ENCODE assay signal across 8 mouse cellular contexts in the genomic region with DNA sequence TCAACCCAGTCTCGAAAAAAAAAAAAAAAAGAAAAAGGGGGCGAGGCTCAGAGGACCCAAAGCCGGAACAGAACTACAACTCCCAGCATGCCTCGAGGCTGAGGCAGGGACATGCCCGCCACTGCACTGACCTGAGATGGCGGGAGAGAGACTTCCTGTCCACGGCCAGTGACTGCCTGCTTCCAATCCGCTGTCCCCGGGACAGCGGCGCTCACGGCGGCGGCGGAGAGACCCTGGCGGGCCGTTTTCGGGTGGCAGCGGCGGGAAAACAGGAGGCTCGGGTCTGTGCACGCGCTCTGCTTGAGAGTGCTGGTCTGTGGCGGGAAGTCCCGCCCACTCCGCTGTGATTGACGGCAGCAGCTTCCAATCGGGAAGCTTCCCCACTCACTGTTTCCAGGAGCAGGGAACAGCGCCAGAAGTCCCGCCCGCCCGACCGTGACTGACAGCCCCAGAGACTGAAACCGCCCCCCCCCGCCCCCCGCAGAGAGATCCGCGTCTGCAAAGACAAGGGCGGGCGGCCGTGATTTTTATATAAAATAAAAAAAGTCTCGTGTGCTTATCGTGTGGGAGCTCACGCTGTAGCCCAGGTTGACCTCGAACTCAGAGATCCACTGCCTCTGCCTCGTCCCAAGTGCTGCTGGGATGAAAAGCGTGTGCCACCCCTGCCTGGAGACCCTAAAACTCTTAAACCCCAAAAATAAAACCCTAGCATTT. TPM values are rescaled to one million over a fixed set of nuclear protein-coding genes. Genes with fewer than 3 reads are reported as not detected.
A peak's percentile ranks its signal among the peaks of the same experiment; 100 is the strongest.
DNase-seq lines count a peak whose midpoint lies in the region; ATAC-seq and TF ChIP-seq lines count a peak whose summit lies in the region.

No protein-coding gene starts in this region.

- H3K9me3 ChIP-seq in embryonic facial prominence, embryonic 15.5 days (replicated peaks): no peaks in the 10 kb centered on the region
- no peaks in the 10 kb centered on the region for H3K9me3 ChIP-seq in limb, embryonic 14.5 days (ENCODE audit: control insufficient read depth, low read length)
- H3K9me3 ChIP-seq in midbrain, postnatal 0 days (ENCODE audit: low read length): no peaks in the 10 kb centered on the region

- no peaks in the 10 kb centered on the region for H3K27me3 ChIP-seq in embryonic facial prominence, embryonic 15.5 days
- no peaks in the 10 kb centered on the region for H3K27me3 ChIP-seq in limb, embryonic 14.5 days (ENCODE audit: control insufficient read depth, insufficient read depth, low read length)
- H3K27me3 ChIP-seq in midbrain, postnatal 0 days (ENCODE audit: insufficient read depth, low read length): no peaks in the 10 kb centered on the region

- peak overlapping the region; percentile 98 for H3K9ac ChIP-seq in embryonic facial prominence, embryonic 15.5 days
- peak overlapping the region; percentile 85 for H3K9ac ChIP-seq in limb, embryonic 14.5 days (ENCODE audit: low read depth, low read length, severe bottlenecking)
- H3K9ac ChIP-seq in midbrain, postnatal 0 days (replicated peaks; ENCODE audit: low read length, poor library complexity, severe bottlenecking): peak overlapping the region; percentile 75

- H3K4me2 ChIP-seq in embryonic facial prominence, embryonic 15.5 days (replicated peaks): peak overlapping the region; percentile 59
- peak overlapping the region; percentile 58 for H3K4me2 ChIP-seq in limb, embryonic 14.5 days (replicated peaks; ENCODE audit: low read depth, low read length, severe bottlenecking)
- H3K4me2 ChIP-seq in midbrain, postnatal 0 days (ENCODE audit: low read depth, low read length, poor library complexity, severe bottlenecking): peak overlapping the region; percentile 48

- no peaks in the 10 kb centered on the region; the same call in 1 of the 2 replicates for H3K4me1 ChIP-seq in bone marrow, adult 2 months (ENCODE audit: control insufficient read depth, insufficient read depth, low read length)
- no peaks in the 10 kb centered on the region; the same call in 1 of the 2 replicates for H3K4me1 ChIP-seq in embryonic facial prominence, embryonic 15.5 days
- H3K4me1 ChIP-seq in limb, embryonic 14.5 days (ENCODE audit: control insufficient read depth, insufficient read depth, low read length): no peaks in the 10 kb centered on the region
- H3K4me1 ChIP-seq in midbrain, postnatal 0 days (ENCODE audit: insufficient read depth, low read length): no peaks in the 10 kb centered on the region

- peak; percentile 99 for ATAC-seq in embryonic facial prominence, embryonic 15.5 days (ENCODE audit: insufficient number of reproducible peaks, low FRiP score, low TSS enrichment, low read depth)
- ATAC-seq in limb, embryonic 14.5 days (ENCODE audit: low FRiP score, low read depth): peak; percentile 99
- peak; percentile 99 for ATAC-seq in midbrain, postnatal 0 days (ENCODE audit: low FRiP score)

- TF ChIP-seq CTCF in bone marrow, adult 2 months (IDR thresholded peaks at IDR 0.05; ENCODE audit: control insufficient read depth, insufficient read depth, low read length): no peak
- TF ChIP-seq CTCF in midbrain, postnatal 0 days (IDR thresholded peaks at IDR 0.05): peak; percentile 20; the same call in 1 of the 2 replicates

- WGBS in bone marrow, adult 2 months: under 1% methylated on average over 46 of the region's 47 CpGs
- WGBS in embryonic facial prominence, embryonic 15.5 days: under 1% methylated on average over 46 of the region's 47 CpGs
- under 1% methylated on average over 44 of the region's 47 CpGs for WGBS in limb, embryonic 14.5 days
- WGBS in midbrain, postnatal 0 days: under 1% methylated on average over 42 of the region's 47 CpGs

- peak overlapping the region; percentile 95 for H3K27ac ChIP-seq in bone marrow, adult 2 months (ENCODE audit: control insufficient read depth, insufficient read depth, low read depth, low read length, poor library complexity)
- peak overlapping the region; percentile 98 for H3K27ac ChIP-seq in embryonic facial prominence, embryonic 15.5 days (replicated peaks)
- peak overlapping the region; percentile 90 for H3K27ac ChIP-seq in limb, embryonic 14.5 days (replicated peaks; ENCODE audit: low read depth, low read length)
- H3K27ac ChIP-seq in midbrain, postnatal 0 days (ENCODE audit: low read depth, low read length): peak overlapping the region; percentile 93

- peak; percentile 55; the same call in 1 of the 2 replicates for TF ChIP-seq POLR2A in bone marrow, adult 2 months (IDR thresholded peaks at IDR 0.05; ENCODE audit: borderline replicate concordance, control insufficient read depth, low read depth, low read length)
- peak; percentile 64; the same call in 1 of the 2 replicates for TF ChIP-seq POLR2A in limb, embryonic 14.5 days (IDR thresholded peaks at IDR 0.05; ENCODE audit: borderline replicate concordance, extremely low read depth, insufficient read depth, insufficient read length)

- peak; percentile 96 for DNase-seq in 416B (ENCODE audit: low read depth)
- peak; percentile 97 for DNase-seq in heart, adult 8-10 months (ENCODE audit: low spot score)
- peak; percentile 98 for DNase-seq in kidney, adult 9 months
- DNase-seq in limb, embryonic 14.5 days (ENCODE audit: low spot score): peak; percentile 97
- peak; percentile 97 for DNase-seq in midbrain, postnatal 0 days (ENCODE audit: low spot score)
- DNase-seq in spleen, postnatal 14 days (ENCODE audit: low spot score in 2 of 2): peak; percentile 97 to 99

- H3K4me3 ChIP-seq in bone marrow, adult 2 months (replicated peaks; ENCODE audit: control insufficient read depth, low read depth, low read length): peak overlapping the region; percentile 79
- H3K4me3 ChIP-seq in embryonic facial prominence, embryonic 15.5 days (replicated peaks): peak overlapping the region; percentile 96
- H3K4me3 ChIP-seq in limb, embryonic 14.5 days (replicated peaks; ENCODE audit: low read length): peak overlapping the region; percentile 57
- peak overlapping the region; percentile 68 for H3K4me3 ChIP-seq in midbrain, postnatal 0 days (ENCODE audit: low read depth, low read length)

- no peaks in the 10 kb centered on the region for H3K36me3 ChIP-seq in embryonic facial prominence, embryonic 15.5 days
- H3K36me3 ChIP-seq in limb, embryonic 14.5 days (ENCODE audit: control insufficient read depth, insufficient read depth, low read length): no peaks in the 10 kb centered on the region
- H3K36me3 ChIP-seq in midbrain, postnatal 0 days (ENCODE audit: insufficient read depth, low read length): no peaks in the 10 kb centered on the region

RNA-seq across cellular contexts. Expression of gene Pum2, which starts 33.1 kb away (rescaled TPM):
- 26.8 and 34.7 TPM in 2 replicates for polyA plus RNA-seq in bone marrow, adult 2 months (2011; ENCODE audit: insufficient read depth, insufficient read length, low replicate concordance, missing spikeins)
- 39.2 and 41.0 TPM in 2 replicates for polyA plus RNA-seq in embryonic facial prominence, embryonic 15.5 days (2015; fragmentation: Nextera tagmentation; extraction: Ambion mirVana)
- total RNA-seq in heart, adult 8-10 months (2022): 100 to 1,000 TPM; 122 to 130 (median 125) TPM
- 64.3 and 76.1 TPM in 2 replicates for polyA plus RNA-seq in limb, embryonic 14.5 days (2012; rRNA removed)
- 57.5 and 64.9 TPM in 2 replicates for polyA plus RNA-seq in limb, embryonic 14.5 days (2014; fragmentation: Nextera tagmentation; extraction: Ambion mirVana)
- total RNA-seq in midbrain, postnatal 0 days (2014; rRNA removed): 117 and 123 TPM in 2 replicates
- 35.2 and 35.3 TPM in 2 replicates for polyA plus RNA-seq in midbrain, postnatal 0 days (2015; fragmentation: Nextera tagmentation; extraction: Ambion mirVana)

RNA-seq across cellular contexts. Expression of gene Slc7a15, which starts 42.0 kb away (rescaled TPM):
- not detected in 2 replicates for polyA plus RNA-seq in bone marrow, adult 2 months (2011; ENCODE audit: insufficient read depth, insufficient read length, low replicate concordance, missing spikeins)
- polyA plus RNA-seq in embryonic facial prominence, embryonic 15.5 days (2015; fragmentation: Nextera tagmentation; extraction: Ambion mirVana): not detected in 2 replicates
- total RNA-seq in heart, adult 8-10 months (2022): not detected
- not detected in 2 replicates for polyA plus RNA-seq in limb, embryonic 14.5 days (2012; rRNA removed)
- polyA plus RNA-seq in limb, embryonic 14.5 days (2014; fragmentation: Nextera tagmentation; extraction: Ambion mirVana): not detected in 2 replicates
- total RNA-seq in midbrain, postnatal 0 days (2014; rRNA removed): not detected in 2 replicates
- polyA plus RNA-seq in midbrain, postnatal 0 days (2015; fragmentation: Nextera tagmentation; extraction: Ambion mirVana): not detected in 2 replicates

Comparison
In these comparisons a context has a peak if more than half of its experiments do, and no peak if none do; other contexts are left out.
1. Peak in every context shown above with its lines: DNase-seq, ATAC-seq, H3K4me3 ChIP-seq and H3K27ac ChIP-seq.